Mouse (Mus musculus) v-Abl transformed pro-B cells (cell line): ENCODE measurements around the gene Mypn.

Experiments
- in situ Hi-C, 2 experiments: fragments of 400-800 bp; cut with MboI; formaldehyde crosslinking; loops; one replicate each; pipeline ENCODE4 v1.15.1; 2025; ENCODE audit not compliant: unreplicated experiment in 2 of 2

The Mypn gene

GRCm38 (mm10) chr10:63201534-63201933 lies 2.2 kb downstream of the Mypn start:
- in situ Hi-C loops: no loop called here

DNA sequence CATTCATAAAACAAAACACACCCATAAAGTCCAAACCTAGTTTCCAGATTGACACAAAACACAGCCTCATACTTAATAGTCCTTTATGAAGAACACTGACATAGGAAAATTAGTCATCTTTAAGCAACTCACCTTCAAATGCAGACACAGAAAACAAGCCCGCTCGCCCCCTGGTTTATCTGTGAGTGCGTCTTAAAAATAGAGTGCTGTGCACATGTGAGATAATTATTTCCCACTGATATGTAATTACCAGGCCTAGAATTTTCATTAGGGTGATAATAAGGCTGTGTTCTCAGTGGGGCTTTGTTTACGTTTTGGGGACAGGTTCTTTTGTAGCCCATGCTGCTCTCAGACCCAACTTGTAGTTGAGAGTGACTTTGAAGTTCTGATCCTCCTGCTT lies 4.7 kb downstream of the Mypn start:
- in situ Hi-C loops: no loop called here

DNA sequence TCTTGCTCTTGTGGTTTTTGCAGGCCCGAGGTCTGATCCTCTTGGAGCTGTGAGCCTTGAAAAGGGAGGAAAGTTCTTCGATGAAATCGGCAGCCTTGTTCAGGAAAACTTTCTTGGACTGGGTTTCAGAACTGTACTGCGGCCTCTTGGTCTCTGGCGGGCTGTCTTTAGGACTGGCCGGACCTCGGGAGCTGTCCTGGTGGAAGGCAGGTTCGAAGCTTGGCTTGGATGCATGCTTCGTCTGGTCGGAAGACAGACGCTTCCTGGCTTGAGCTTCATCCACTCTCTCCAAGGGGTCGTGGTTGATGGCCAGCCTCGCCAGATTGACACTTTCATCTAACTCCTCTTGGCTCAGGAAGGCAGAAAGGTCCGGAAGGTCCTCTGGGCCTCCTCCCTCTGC lies 11.0 kb downstream of the Mypn start:
- in situ Hi-C loops: no loop called here

DNA sequence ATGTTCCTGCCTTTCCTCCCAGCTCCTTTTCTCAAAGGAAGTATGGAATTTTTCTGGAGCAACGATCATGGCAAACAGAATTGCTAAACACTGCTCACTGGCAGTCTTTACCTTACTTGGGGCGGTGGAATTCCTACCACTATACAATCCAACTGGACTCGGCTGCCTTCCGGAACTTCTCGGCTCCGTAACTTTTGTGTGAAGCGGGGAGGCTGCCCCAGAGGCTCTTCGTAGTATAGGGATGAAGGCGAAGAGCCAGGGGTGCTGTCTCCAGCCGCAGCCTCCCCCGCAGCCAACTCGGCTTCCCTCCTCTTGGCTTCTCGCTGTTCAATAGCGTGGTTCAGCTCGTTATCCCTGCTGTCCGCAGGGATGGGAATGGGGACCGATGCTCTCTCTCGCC lies 11.5 kb downstream of the Mypn start:
- in situ Hi-C loops: no loop called here

DNA sequence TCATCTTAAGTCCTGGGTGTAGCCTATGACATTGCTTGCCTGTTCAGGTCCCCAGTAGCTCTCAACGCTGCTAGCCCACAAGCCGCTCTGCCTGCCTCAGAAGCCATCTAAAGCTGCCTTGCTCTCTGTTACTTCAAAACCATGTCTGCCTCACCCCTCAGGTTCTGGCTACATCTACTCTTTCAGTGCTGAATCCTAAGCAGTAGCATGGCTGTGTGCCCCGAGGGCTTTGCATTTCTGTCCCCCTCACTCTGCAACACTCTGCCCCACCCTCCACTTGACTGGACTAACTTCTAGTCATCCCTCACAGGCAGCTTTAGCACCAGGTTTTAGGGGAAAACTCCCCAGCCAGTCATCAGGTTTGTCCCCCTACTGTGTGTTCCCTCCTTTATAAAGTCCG lies 19.3 kb downstream of the Mypn start:
- in situ Hi-C loops: no loop called here

DNA sequence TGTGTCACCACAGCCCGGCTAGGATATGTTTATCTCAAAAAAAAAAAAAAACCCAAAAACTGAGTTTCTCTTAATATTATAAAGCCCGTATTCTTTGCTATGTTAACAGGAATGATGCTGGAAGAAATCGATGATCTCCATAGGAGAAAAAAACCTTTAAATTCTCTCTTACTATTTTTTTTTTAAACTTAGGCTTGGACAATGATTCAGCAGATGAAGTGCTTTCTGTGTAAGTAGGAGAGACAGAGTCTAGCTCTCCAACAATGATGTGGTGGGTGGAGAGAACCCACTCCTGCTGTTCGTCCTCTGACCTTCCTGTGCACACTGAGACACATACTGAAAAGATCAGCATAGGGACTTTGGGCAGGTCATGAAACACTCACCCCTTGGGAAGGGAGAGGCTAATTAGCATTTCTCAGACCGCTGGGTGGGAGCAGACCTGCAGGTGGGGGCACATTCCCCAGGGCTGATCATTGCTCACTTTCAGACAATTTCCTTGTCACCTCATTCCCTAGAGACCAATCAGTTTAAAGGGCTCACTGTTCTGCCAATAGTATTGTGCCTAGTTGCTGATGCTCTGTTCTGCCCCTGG lies 21.5 kb downstream of the Mypn start:
- in situ Hi-C loops: no loop called here

- in situ Hi-C loops: no loop called here
These were observed 22.6 kb downstream of the Mypn start for GRCm38 (mm10) chr10:63181166-63181565.

GRCm38 (mm10) chr10:63179524-63179923 lies 24.2 kb downstream of the Mypn start:
- in situ Hi-C loops: loop anchor here in 1 of 2 experiments (5.0 kb wide), 1 partner anchor 68 kb away; no protein-coding TSS in a partner anchor

- in situ Hi-C loops: loop anchor here in 1 of 2 experiments (5.0 kb wide), 1 partner anchor 69 kb away; no protein-coding TSS in a partner anchor
These were observed 25.4 kb downstream of the Mypn start for GRCm38 (mm10) chr10:63178318-63178717.

GRCm38 (mm10) chr10:63177286-63178140 lies 26.2 kb downstream of the Mypn start:
- in situ Hi-C loops: loop anchor here in 1 of 2 experiments (5.0 kb wide), 1 partner anchor 70 kb away; no protein-coding TSS in a partner anchor

DNA sequence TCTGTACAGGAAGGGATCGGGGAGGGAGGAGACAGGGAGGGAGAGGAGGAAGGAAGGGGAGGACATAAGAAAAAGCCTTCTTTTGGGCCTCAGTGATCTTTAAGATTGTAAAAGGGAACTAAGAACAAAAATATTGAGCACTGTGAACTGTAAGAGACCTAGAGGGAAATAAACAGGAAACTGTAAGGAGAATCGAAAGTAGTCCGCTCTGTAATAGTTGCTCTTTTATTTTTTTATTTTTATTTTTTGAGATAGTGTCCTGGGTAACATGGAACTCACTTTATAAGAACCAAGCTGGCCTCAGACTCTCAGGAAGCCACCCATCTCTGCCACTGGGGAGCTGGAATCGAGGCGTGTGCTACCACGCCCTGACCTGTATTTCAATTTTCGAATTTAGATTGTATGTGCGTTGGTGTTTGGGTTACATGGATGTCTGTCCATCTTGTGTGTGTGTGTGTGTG lies 27.3 kb downstream of the Mypn start:
- in situ Hi-C loops: loop anchor here in 1 of 2 experiments (5.0 kb wide), 1 partner anchor 71 kb away; no protein-coding TSS in a partner anchor

DNA sequence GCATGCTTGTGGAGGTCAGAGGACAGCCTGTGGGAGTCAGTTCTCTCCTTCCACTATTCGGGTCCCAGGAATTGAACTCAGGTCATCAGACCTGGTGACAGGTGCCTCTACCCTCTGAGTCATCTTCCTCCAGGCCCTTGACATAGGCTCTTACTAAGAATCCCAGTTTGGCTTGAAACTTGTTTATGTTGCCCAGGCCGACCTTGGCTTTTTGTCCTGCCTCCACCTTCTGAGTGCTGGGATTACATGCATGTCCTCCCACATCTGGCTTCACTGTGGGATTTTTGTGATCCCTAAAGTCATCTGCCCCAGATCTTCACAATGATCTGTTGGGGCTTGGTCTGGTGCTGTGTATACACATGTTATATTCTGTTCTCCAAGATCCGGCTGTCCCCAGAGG lies 31.7 kb downstream of the Mypn start:
- in situ Hi-C loops: loop anchor here in 1 of 2 experiments (5.0 kb wide), 1 partner anchor 75 kb away; no protein-coding TSS in a partner anchor

DNA sequence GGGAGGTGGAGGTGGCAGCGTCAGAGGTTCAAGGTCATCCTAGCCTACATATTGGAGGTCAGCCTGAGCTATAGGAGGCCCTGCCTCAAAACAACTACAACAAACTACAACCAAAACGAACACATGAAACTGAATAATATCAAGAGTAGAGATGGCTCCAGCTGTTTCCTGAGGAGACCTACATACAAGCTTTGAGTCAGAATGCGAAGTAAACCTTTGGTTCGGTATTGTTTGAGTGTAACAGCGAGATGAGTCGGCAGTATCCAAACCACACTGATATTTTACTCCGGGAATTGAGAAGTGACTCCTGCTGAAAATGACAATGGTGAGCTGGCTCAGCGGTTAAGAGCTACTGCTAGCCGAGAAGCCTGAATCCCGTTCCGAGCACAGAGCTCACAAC lies 34.2 kb downstream of the Mypn start:
- in situ Hi-C loops: no loop called here

DNA sequence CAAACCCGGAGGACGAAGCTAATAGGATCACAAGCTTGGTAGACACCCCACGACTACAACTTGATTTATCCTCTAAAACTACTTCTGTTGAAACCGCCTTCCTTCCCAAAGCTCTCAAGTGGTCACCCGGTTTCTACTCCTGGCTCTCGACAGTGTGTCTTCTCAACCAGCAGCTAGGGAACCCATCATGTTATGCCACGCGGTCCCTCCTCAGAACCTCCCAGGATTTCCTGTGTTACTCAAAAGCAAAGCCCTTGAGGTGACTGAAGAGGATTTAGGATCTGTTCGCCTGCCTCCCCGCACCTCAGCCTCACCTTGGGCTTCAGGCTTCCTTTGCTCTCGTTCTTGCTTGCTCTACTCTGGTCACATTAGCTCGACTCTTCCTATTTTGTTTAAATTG lies 35.6 kb downstream of the Mypn start:
- in situ Hi-C loops: no loop called here

DNA sequence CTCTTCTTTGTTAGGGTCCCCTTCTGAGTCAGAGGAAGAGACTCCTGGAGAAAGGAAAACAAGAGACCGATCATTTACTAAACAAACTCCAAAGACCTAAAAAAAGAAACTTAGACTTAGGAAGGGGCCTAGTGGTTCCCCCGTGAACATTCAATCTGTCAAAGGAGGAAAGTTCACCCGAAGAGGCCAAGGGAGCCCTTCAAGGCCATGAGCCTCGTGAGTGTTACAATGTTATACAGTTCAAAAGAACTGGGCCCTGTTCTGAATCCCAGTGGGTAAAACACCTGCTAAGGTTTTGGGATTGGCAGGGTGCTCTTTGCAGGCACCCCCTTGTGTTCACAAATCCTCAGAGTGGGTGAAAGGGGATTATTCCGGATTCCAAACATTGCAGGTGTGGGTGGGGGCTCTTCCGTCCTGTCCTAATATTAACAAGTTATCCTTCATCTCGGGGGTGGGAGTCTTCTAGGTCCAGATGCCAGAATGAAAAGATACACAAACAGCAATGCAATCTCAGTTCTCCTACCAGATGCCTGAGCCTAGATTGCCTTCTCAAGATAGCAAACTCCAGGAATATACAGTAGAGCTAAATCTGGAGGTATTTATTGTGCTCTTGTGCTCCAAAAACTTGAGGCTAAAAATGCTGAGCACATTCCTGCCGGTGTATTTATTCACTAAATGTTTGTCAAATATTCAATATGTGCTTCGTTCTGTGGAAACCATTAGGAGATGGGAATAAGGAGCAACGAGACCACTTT lies 36.3 kb downstream of the Mypn start:
- in situ Hi-C loops: no loop called here

DNA sequence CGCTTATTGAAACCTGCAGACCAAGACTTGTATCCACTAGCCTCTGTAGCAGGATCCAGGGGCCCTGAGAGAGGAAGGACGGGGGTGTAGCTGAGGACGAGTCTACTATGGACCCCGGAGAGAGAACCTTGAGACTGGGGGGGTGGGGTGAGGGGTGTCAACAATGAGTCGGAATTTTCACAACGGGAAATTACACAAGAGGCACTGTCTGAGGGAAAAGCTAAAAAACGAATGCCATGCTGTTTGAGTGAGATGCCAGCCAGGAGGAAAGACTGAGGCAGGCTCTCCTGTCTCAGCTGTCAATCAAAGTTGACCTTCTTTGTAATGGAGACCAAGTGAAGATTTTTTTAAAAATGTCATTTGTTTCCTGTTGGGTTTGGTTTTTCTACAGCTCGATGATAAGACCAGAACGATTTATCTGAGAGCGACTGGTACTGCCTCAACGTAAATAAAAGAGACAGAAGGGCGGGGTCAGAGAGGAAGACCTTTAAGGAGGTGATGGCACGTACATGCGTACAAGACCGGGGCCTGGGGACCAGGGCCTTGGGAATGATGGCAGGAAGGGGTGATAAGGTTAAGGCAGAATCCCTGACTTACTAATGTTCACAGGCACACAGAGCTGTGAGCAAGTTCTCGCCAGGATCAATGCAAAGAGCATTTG lies 37.9 kb downstream of the Mypn start:
- in situ Hi-C loops: no loop called here

- in situ Hi-C loops: no loop called here
These were observed 42.5 kb downstream of the Mypn start for GRCm38 (mm10) chr10:63161240-63161639.

DNA sequence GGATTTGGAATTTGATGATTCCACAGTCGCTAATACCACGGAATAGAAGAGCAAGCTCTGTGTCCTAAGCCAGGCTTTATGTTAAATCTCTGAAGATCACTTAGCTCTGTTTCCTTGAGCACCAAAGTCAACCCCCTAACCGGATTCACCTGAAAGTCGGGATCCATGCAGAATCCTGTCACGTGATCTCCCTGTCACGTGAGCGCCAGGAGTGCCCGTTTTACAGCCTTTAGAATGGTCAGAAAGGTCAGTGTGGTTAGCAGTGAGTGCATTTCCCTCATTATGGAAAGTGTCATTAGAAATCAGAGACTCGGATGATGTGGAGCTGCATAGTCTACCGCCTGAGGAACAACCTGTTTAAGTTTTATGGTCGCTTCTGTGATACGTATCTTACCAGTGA lies 43.1 kb downstream of the Mypn start:
- in situ Hi-C loops: no loop called here

DNA sequence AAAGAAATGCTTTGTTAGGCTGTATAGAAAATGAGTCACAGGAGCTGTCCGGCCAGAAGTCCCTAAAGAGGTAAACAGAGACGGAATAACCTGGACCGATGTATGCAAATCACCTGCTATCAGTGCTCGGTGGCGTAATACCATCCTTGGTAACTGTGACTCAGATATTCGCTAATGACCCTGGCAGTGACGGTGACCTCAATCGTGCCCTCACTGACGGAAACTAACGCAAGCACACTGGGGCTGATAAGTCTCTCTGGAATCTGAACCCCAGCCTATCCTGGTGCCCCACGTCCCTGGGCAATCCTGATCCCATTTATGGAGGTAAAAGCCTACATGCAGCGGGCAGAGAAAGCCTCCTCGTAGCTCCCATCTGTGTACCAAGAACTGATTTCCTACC lies 45.6 kb downstream of the Mypn start:
- in situ Hi-C loops: no loop called here

GRCm38 (mm10) chr10:63157491-63157890 lies 46.3 kb downstream of the Mypn start:
- in situ Hi-C loops: no loop called here
